Mouse (Mus musculus) forebrain, embryonic 15.5 days (tissue): ENCODE results near the gene Arhgef28. TPM values are rescaled to one million over a fixed set of nuclear protein-coding genes. Genes with fewer than 3 reads are reported as not detected.
A peak's percentile ranks its signal among the peaks of the same experiment; 100 is the strongest.

Experiments used
- ATAC-seq: fragments of 200-750 bp; cut with Nextera tagmentation; replicated peaks from 2 replicates; pipeline ENCODE4 v1.8.0; 2017; ENCODE audit warnings: mild to moderate bottlenecking, moderate TSS enrichment, moderate library complexity
- H3K27ac ChIP-seq: fragments of 300-500 bp; sonication (generic); replicated peaks from 2 replicates; pipeline ENCODE4 v1.5.1; 2015; ENCODE audit warnings: mild to moderate bottlenecking, inconsistent platforms
- H3K27me3 ChIP-seq: fragments of 300-500 bp; sonication (generic); 2 replicates; pipeline ENCODE4 v1.6.1; 2015; ENCODE audit warnings: inconsistent platforms
- H3K36me3 ChIP-seq: fragments of 300-500 bp; sonication (generic); 2 replicates; pipeline ENCODE4 v1.6.1; 2015; ENCODE audit warnings: mild to moderate bottlenecking, inconsistent platforms
- H3K4me1 ChIP-seq: fragments of 300-500 bp; sonication (generic); 2 replicates; pipeline ENCODE4 v1.6.1; 2015; ENCODE audit warnings: inconsistent platforms
- H3K4me2 ChIP-seq: fragments of 300-500 bp; sonication (generic); replicated peaks from 2 replicates; pipeline ENCODE4 v1.6.1; 2015; ENCODE audit warnings: mild to moderate bottlenecking, inconsistent platforms
- H3K4me3 ChIP-seq: fragments of 300-500 bp; sonication (generic); 2 replicates; pipeline ENCODE4 v1.5.1; 2015; ENCODE audit warnings: mild to moderate bottlenecking, inconsistent platforms
- H3K9ac ChIP-seq: fragments of 300-500 bp; sonication (generic); replicated peaks from 2 replicates; pipeline ENCODE4 v1.6.1; 2015; ENCODE audit warnings: mild to moderate bottlenecking, inconsistent platforms
- H3K9me3 ChIP-seq: fragments of 300-500 bp; sonication (generic); 2 replicates; pipeline ENCODE4 v1.6.1; 2016; ENCODE audit warnings: inconsistent platforms
- WGBS: fragments of 180-500 bp; shearing (Covaris S2); methylation state at CpG from one replicate; pipeline ENCODE4 v1.1.7; 2015; ENCODE audit warnings: mixed read lengths; 5-methylcytosine and 5-hydroxymethylcytosine counted together
- polyA plus RNA-seq: library from polyadenylated mRNA; unstranded; fragments of >200 nt; fragmentation: Nextera tagmentation; extraction: Ambion mirVana; gene quantifications from 2 replicates; pipeline ENCODE4 v1.2.1, GENCODE M21; 2015

Gene Arhgef28
- polyA plus RNA-seq, 1 experiment from 2014 or later = 15.7 TPM

DNA sequence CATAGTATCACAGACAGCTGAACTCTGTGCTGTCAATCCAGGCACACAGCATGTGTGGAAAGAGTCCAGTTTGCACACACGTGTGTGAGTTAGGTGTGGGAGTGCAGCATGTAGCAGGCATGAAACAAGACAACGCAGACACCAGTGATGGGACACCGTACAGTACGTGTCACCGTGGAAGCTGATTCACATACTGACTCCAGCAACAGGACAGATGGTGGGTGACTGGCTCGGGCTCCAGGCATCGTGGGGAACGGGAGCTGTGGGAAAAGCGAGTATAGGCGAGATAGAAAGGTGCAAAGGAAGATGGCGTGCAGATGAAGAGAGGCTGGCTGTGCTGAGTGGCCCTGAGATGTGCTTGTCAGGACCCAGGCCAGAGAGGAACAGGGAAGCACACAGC lies 23.9 kb downstream of the Arhgef28 start:
- H3K9me3 ChIP-seq = no peaks in the 10 kb centered on the region
- no peaks in the 10 kb centered on the region for H3K36me3 ChIP-seq
- peaks cover 13% of the 10 kb centered on the region for H3K4me1 ChIP-seq
- peak overlapping the region; percentile 58 for H3K27ac ChIP-seq
- ATAC-seq = peak; percentile 64; the same call in 1 of the 2 replicates
- WGBS = 70% methylated on average over 11 of the region's 11 CpGs
- peaks cover 3% of the 10 kb centered on the region; the same call in 1 of the 2 replicates for H3K27me3 ChIP-seq
- H3K9ac ChIP-seq = no peak overlapping the region
- no peak overlapping the region for H3K4me3 ChIP-seq
- H3K4me2 ChIP-seq = no peak overlapping the region

DNA sequence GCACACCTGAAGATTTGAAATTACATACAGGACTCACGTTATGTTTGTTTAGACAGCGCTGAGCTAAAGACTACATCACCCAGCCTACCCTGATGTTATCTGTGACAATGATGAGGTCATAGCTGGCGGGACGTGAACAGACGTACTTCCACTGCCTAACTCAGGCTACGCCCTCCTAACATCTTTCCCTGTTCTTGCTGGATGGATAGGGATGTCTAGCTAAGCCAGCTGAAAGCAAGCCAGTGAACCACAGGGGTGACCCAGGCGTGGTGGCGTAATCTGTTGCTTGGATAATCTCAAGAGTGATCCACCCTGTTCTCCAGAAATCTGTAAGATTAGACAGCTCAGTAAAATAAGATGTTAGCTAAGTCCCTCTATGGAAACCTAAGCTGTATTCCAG lies 25.6 kb downstream of the Arhgef28 start:
- no peaks in the 10 kb centered on the region for H3K27me3 ChIP-seq
- H3K9ac ChIP-seq = no peak overlapping the region
- no peak overlapping the region for H3K27ac ChIP-seq
- H3K36me3 ChIP-seq = no peaks in the 10 kb centered on the region
- peaks cover 3% of the 10 kb centered on the region; the same call in 1 of the 2 replicates for H3K4me1 ChIP-seq
- no peak overlapping the region for H3K4me2 ChIP-seq
- ATAC-seq = no peak
- H3K9me3 ChIP-seq = no peaks in the 10 kb centered on the region
- 88% methylated on average over 8 of the region's 8 CpGs for WGBS
- H3K4me3 ChIP-seq = no peak overlapping the region

DNA sequence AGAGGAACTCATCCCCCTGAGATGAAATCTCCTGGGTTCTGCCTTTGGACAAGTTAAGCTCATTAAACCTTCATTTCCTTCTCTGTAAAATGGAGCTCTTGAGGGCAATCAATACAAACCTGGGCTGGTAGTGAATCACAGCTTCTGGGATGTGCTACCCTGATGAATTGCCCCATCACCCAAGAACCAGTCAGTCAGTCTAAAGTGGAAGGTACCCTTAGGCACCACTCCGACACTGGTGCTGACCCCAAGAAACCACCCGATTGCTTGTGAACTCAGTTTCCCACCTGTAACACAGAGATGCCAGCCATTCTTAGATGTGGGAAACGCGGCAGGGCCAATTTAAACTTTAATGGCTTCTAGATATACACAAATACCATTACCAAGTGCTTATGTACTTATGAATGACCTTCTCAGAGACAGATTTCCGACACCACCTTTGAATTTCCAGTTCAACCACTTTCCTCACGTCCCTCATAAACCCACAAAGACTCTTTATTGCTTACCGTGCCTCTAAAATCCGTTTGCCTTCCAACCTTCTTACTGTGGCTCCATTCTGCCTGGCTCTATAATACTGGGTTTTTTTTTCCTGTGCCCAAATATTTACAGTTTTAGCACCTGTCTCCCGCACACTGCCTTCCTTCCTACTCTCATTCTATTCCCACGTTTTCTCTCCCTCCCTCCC lies 30.8 kb downstream of the Arhgef28 start:
- no peak overlapping the region for H3K27ac ChIP-seq
- H3K4me2 ChIP-seq = no peak overlapping the region
- no peak overlapping the region for H3K4me3 ChIP-seq
- no peak overlapping the region for H3K9ac ChIP-seq
- H3K9me3 ChIP-seq = no peaks in the 10 kb centered on the region
- no peaks in the 10 kb centered on the region for H3K27me3 ChIP-seq
- no peak for ATAC-seq
- no peaks in the 10 kb centered on the region for H3K36me3 ChIP-seq
- WGBS = 80% methylated on average over 10 of the region's 10 CpGs
- no peaks in the 10 kb centered on the region for H3K4me1 ChIP-seq

DNA sequence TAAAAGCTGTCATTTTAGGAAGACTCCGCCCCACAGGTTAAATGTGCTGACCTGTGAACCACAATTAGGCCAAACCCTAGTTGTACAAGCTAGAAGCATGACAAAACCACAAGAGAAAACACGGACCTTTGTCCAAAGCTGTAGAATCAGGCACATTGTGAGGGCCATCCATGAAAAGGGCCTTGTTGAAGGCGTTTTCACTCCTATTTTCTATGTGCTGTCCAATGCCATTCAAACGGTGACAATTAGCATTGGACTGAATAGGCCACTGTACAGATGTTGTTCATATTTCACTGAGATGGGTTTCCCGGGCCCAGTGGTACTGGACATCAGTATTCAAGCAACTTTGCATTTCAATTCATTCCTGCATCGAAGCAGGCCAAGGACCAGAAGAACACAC lies 33.2 kb downstream of the Arhgef28 start:
- Histone ChIP-seq H3K4me3 (no peak overlapping the region), H3K9me3 (no peaks in the 10 kb centered on the region), H3K9ac (no peak overlapping the region), H3K4me1 (no peaks in the 10 kb centered on the region), H3K4me2 (no peak overlapping the region), H3K36me3 (no peaks in the 10 kb centered on the region), H3K27ac (no peak overlapping the region), H3K27me3 (no peaks in the 10 kb centered on the region)
- ATAC-seq = no peak
- 64% methylated on average over 6 of the region's 6 CpGs for WGBS

DNA sequence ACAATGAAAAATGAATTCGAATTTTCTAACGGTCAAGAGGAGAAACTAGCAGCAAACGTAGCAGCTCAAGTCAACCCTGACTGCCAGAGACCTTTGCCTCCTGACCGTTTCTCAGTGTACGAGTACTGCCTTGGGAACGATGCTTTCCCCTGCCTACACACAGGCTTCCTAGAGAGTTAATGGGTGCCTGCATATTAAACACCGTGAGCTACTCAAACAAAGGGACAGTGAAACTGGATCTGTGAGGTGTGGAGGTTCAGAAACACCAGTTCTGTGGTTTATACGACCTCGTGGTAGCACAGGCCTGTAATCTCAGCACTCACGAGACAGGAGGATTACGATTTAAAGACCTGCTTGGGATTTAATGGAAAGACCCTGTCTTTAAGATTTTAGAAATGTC lies 33.9 kb downstream of the Arhgef28 start:
- no peak for ATAC-seq
- Histone ChIP-seq H3K9ac (no peak overlapping the region), H3K36me3 (no peaks in the 10 kb centered on the region), H3K27me3 (no peaks in the 10 kb centered on the region), H3K4me2 (no peak overlapping the region), H3K27ac (no peak overlapping the region), H3K9me3 (no peaks in the 10 kb centered on the region), H3K4me3 (no peak overlapping the region), H3K4me1 (no peaks in the 10 kb centered on the region)
- 69% methylated on average over 11 of the region's 11 CpGs for WGBS

DNA sequence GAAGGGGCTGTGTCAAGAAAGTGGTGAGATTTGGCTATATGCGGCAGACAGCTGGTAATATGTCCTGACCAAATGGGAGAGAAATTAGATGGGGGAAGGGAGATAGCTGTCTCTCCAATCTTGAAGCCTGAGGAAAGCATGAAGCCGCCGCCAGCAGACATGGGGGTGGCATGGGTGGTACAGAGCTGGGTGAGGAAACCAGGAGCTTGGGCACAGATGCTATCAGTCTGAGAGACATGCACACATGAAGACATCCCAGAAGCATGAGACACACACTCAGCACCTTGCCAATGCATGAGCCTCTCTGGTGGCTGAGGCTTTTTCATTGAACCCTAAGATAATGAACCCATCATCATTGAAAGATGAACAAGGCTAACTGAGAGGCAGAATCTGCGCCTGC lies 34.5 kb downstream of the Arhgef28 start:
- Histone ChIP-seq H3K9me3 (no peaks in the 10 kb centered on the region), H3K4me3 (0 out of 2 replicates have a peak overlapping the region, but pooled peaks have one; percentile 3), H3K27me3 (no peaks in the 10 kb centered on the region), H3K4me2 (peak overlapping the region; percentile 24), H3K9ac (no peak overlapping the region), H3K4me1 (no peaks in the 10 kb centered on the region), H3K27ac (no peak overlapping the region), H3K36me3 (no peaks in the 10 kb centered on the region)
- WGBS = 88% methylated on average over 4 of the region's 4 CpGs
- no peak for ATAC-seq

DNA sequence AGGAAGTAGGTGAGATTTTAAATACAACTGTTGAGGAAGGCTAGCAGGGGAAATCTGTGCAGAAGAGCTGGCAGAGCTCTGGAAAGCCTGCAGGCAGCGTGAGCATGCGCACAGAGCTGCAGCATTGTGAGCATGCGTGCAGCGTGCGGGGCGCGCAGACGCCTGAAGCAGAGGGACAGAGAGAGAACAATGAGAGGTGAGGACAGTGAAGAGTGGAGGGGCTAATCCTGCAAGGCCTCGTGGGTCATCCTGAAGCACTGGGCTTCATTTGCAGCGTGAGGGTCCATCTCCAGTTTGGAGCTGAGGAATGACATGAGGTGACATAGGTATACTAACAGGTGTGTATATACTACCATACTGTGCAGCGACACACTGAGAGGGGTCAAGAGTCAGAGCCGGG lies 35.0 kb downstream of the Arhgef28 start:
- ATAC-seq = peak; percentile 58; the same call in 1 of the 2 replicates
- Histone ChIP-seq H3K9ac (no peak overlapping the region), H3K27me3 (no peaks in the 10 kb centered on the region), H3K4me1 (no peaks in the 10 kb centered on the region), H3K4me3 (0 out of 2 replicates have a peak overlapping the region, but pooled peaks have one; percentile 3), H3K9me3 (no peaks in the 10 kb centered on the region), H3K27ac (no peak overlapping the region), H3K36me3 (no peaks in the 10 kb centered on the region), H3K4me2 (peak overlapping the region; percentile 24)
- WGBS = 88% methylated on average over 12 of the region's 12 CpGs

DNA sequence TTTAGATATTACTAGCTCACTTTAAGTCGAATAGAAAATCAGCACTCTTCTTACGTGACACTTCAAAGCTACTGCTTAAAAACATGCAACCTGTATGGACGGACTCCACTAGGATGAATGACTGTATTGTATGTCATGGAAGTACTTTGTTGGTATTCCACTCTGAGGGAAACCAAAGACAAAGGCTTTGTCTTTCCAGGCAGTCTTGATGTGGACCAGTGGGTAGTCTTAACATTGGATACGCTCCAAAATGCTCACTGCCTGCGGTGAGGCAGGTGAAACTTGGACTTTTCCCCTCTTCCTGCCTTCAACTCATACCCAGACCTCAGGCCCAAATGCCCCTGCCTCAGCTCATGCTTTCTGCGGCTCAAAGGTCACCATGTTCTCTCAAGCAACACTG lies 41.4 kb downstream of the Arhgef28 start:
- Histone ChIP-seq H3K36me3 (no peaks in the 10 kb centered on the region), H3K9ac (no peak overlapping the region), H3K4me1 (no peaks in the 10 kb centered on the region), H3K27me3 (no peaks in the 10 kb centered on the region), H3K4me3 (no peak overlapping the region), H3K9me3 (no peaks in the 10 kb centered on the region), H3K4me2 (no peak overlapping the region), H3K27ac (no peak overlapping the region)
- WGBS = 68% methylated on average over 6 of the region's 6 CpGs
- no peak for ATAC-seq

DNA sequence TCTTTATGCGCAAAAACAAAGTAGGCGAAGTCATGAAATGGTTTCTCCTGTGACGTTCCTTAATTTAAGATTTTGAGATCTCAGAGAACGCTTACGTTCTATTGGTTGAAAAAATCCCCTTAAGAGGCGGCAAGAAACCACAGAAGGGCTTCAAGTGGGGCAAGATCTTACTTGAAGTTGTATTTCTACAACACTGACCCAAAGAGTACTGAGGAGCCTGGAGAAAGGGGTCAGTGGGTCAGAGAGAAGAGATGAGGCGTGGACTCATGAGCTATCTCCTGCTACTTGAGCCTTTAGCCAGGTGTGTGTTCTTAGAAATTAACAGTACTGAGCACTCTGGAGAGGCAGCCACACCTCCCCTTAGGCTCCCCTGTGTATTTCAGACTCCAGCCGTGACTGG lies 44.7 kb downstream of the Arhgef28 start:
- no peak for ATAC-seq
- Histone ChIP-seq H3K4me2 (no peak overlapping the region), H3K9ac (no peak overlapping the region), H3K27me3 (no peaks in the 10 kb centered on the region), H3K36me3 (no peaks in the 10 kb centered on the region), H3K27ac (no peak overlapping the region), H3K4me1 (no peaks in the 10 kb centered on the region), H3K4me3 (no peak overlapping the region), H3K9me3 (no peaks in the 10 kb centered on the region)
- 93% methylated on average over 8 of the region's 8 CpGs for WGBS

DNA sequence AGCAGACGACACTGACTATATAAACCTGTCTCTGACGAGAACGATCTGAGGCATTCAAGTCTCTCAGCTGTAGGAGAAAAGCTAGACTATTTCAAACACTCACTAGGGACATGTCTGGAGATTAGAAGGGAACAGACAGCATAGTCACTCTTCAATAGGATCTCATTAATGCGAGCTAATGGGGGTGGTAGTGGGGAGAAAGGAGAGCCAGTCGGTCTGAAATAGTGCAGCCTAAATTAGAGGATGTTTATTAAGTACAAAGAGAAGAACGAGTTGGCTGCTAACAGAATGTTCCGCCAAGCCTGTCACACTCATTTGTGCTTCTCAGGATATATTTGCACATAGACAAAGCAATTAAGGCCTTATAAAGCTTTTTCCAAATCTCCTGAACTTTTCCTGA lies 49.6 kb downstream of the Arhgef28 start:
- ATAC-seq = no peak
- 13% methylated on average over 7 of the region's 7 CpGs for WGBS
- Histone ChIP-seq H3K27me3 (no peaks in the 10 kb centered on the region), H3K4me3 (no peak overlapping the region), H3K27ac (no peak overlapping the region), H3K9me3 (no peaks in the 10 kb centered on the region), H3K4me1 (no peaks in the 10 kb centered on the region), H3K36me3 (no peaks in the 10 kb centered on the region), H3K4me2 (no peak overlapping the region), H3K9ac (no peak overlapping the region)

DNA sequence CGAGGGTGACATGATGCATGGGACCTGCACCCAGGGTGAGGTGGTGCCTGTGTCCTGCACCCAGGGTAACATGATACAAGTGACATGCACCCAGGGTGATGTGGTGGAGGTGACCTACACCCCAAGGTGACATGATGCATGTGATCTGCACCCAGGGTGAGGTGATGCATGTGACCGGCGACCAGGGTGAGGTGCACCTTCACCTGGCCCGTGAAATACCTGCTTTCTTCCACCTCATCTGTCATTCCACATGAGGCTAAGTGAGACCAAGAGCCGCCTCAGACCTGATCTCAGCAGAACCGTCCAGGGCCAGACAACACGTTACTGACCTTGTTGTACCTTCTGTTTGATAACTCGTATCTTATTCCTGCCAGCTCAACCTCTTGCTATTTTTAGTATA lies 53.5 kb downstream of the Arhgef28 start:
- no peak overlapping the region for H3K4me2 ChIP-seq
- H3K27ac ChIP-seq = no peak overlapping the region
- no peaks in the 10 kb centered on the region for H3K36me3 ChIP-seq
- H3K4me1 ChIP-seq = no peaks in the 10 kb centered on the region
- H3K9ac ChIP-seq = no peak overlapping the region
- WGBS = 92% methylated on average over 8 of the region's 8 CpGs
- H3K4me3 ChIP-seq = no peak overlapping the region
- no peaks in the 10 kb centered on the region for H3K27me3 ChIP-seq
- H3K9me3 ChIP-seq = no peaks in the 10 kb centered on the region
- no peak for ATAC-seq

DNA sequence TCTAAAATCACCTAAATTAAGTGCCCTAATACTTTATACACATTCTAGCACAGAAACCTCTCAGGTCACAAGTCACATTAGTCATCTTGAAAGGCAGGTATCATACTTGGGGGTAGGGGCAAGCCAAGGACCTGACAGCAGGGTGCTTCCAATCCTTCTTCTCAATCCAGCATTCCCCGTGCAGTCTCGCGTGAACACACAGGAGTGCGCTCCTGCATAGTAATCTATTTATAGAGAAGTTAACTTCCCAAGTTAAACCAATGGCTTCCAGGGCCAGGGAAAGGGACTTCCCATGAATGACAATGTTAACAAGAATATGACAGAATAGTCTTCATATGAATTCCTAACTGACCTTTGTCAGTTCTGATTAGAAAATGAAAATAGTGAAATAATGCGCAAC lies 58.7 kb downstream of the Arhgef28 start:
- Histone ChIP-seq H3K4me1 (no peaks in the 10 kb centered on the region), H3K27me3 (no peaks in the 10 kb centered on the region), H3K9ac (no peak overlapping the region), H3K9me3 (no peaks in the 10 kb centered on the region), H3K36me3 (no peaks in the 10 kb centered on the region), H3K27ac (no peak overlapping the region), H3K4me3 (no peak overlapping the region), H3K4me2 (no peak overlapping the region)
- WGBS = 69% methylated on average over 5 of the region's 5 CpGs
- ATAC-seq = no peak

DNA sequence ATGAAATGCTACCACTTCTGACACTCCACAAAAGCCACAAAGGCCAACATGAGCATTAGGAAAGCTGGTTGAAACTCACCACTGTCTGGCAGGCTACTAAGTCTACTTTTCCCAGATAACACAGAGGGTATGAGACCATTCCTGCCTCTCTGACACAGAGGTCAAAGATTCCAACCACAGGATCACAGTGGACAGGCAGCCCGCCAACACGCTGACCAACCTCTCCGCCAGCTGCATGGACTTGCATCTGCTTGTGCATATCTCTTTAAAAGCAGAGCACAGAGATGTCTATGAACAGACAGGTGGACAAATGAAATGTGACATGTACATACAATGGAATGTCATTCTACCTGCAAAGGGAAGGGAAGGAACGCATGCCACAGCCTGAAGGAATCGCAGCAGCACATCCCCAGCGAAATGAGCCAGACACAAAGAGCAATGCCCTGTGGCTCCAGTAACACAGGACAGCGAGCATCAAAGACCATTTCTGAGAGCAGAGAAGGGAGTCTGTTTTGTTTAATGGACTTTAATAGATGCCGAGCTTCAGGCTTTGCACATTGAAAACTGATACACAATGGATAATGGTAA lies 59.6 kb downstream of the Arhgef28 start:
- Histone ChIP-seq H3K36me3 (no peaks in the 10 kb centered on the region), H3K9me3 (no peaks in the 10 kb centered on the region), H3K9ac (no peak overlapping the region), H3K4me3 (no peak overlapping the region), H3K4me1 (no peaks in the 10 kb centered on the region), H3K27ac (no peak overlapping the region), H3K27me3 (no peaks in the 10 kb centered on the region), H3K4me2 (no peak overlapping the region)
- 69% methylated on average over 8 of the region's 8 CpGs for WGBS
- no peak for ATAC-seq
